Mouse (Mus musculus) intestine, embryonic 16.5 days (tissue): ENCODE measurements around the gene Klhdc1. TPM values are rescaled to one million over a fixed set of nuclear protein-coding genes. Genes with fewer than 3 reads are reported as not detected.

Source experiments
- ATAC-seq: fragments of 200-750 bp; cut with Nextera tagmentation; 2 replicates; pipeline ENCODE4 v1.8.0; 2017; ENCODE audit warnings: moderate TSS enrichment, moderate library complexity
- H3K27ac ChIP-seq: fragments of 300-500 bp; sonication (generic); 2 replicates; pipeline ENCODE4 v1.5.1; 2014; ENCODE audit warnings: mild to moderate bottlenecking, low read length
- H3K27me3 ChIP-seq: fragments of 300-500 bp; sonication (generic); replicated peaks from 2 replicates; pipeline ENCODE4 v1.6.1; 2014; ENCODE audit warnings: low read length, control low read depth, mixed read lengths; ENCODE audit not compliant: control insufficient read depth, insufficient read depth
- H3K36me3 ChIP-seq: fragments of 300-500 bp; sonication (generic); 2 replicates; pipeline ENCODE4 v1.6.1; 2014; ENCODE audit warnings: low read length, control low read depth; ENCODE audit not compliant: control insufficient read depth, insufficient read depth
- H3K4me1 ChIP-seq: fragments of 300-500 bp; sonication (generic); 2 replicates; pipeline ENCODE4 v1.6.1; 2014; ENCODE audit warnings: low read length, control low read depth, mixed read lengths; ENCODE audit not compliant: control insufficient read depth, insufficient read depth
- H3K4me2 ChIP-seq: fragments of 300-500 bp; sonication (generic); 2 replicates; pipeline ENCODE4 v1.6.1; 2014; ENCODE audit warnings: low read depth, low read length, control low read depth
- H3K4me3 ChIP-seq: fragments of 300-500 bp; sonication (generic); 2 replicates; pipeline ENCODE4 v1.5.1; 2014; ENCODE audit warnings: mild to moderate bottlenecking, low read length
- H3K9ac ChIP-seq: fragments of 300-500 bp; sonication (generic); 2 replicates; pipeline ENCODE4 v1.6.1; 2014; ENCODE audit warnings: low read depth, low read length
- H3K9me3 ChIP-seq: fragments of 300-500 bp; sonication (generic); 2 replicates; pipeline ENCODE4 v1.6.1; 2016; ENCODE audit warnings: low read length, control low read depth; ENCODE audit not compliant: control insufficient read depth
- WGBS: fragments of 180-500 bp; shearing (Covaris S2); extraction: QIAGEN DNeasy Blood & Tissue Kit; methylation state at CpG from one replicate; pipeline ENCODE4 v1.1.7; 2014; 5-methylcytosine and 5-hydroxymethylcytosine counted together
- polyA plus RNA-seq: library from polyadenylated mRNA; unstranded; fragments of >200 nt; fragmentation: Nextera tagmentation; extraction: Ambion mirVana; gene quantifications from 2 replicates; pipeline ENCODE4 v1.2.1, GENCODE M21; 2015

The Klhdc1 gene
- polyA plus RNA-seq, 1 experiment from 2014 or later = 5.2 TPM

DNA sequence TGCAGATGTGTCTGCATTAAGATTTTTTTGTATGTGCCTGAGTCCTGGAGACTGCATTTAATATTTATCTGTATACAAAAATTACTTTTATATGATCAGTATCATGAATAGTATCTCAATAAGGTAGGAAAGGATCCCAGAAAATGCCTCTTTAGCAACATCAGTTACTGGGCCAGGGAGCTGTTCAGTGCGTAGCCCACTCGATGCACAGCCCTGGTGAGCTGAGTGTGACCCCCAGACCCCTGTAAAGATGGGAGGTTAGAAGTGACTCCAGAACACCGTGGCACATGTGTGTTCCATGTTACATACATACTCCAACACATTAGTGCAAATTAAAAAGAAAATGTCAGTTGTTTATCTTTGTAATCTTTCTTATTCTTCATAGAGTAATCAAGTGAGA is 58.9 kb downstream of the Klhdc1 start:
- H3K4me2 ChIP-seq = no peak overlapping the region
- no peaks in the 10 kb centered on the region for H3K9me3 ChIP-seq
- H3K27me3 ChIP-seq = no peaks in the 10 kb centered on the region
- H3K4me1 ChIP-seq = peaks cover 13% of the 10 kb centered on the region
- WGBS = 85% methylated on average over 3 of the region's 3 CpGs
- peaks cover 14% of the 10 kb centered on the region for H3K36me3 ChIP-seq
- no peak overlapping the region for H3K27ac ChIP-seq
- no peak overlapping the region for H3K4me3 ChIP-seq
- no peak overlapping the region for H3K9ac ChIP-seq
- no peak for ATAC-seq

DNA sequence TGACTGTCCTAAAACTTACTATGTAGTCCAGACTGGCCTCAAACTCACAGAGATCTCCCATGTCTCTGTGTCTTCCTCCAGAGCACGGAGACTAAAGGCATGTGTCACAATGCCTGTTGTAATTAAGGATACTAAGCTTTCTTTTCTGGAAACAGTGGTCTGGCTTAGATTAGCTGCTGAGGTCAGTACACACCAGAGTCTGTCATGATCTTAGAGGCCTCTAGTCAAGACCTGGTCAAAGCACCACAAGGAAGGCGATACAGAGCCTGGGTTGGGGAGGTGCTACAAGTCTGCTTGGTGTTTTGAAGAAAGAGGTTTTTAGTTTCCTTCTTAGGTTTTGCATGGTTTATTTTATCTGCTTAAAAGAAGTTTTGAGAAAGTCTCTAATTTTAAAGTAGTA is 59.4 kb downstream of the Klhdc1 start:
- Histone ChIP-seq H3K9ac (no peak overlapping the region), H3K9me3 (no peaks in the 10 kb centered on the region), H3K27ac (no peak overlapping the region), H3K4me2 (no peak overlapping the region), H3K4me3 (no peak overlapping the region), H3K4me1 (peaks cover 13% of the 10 kb centered on the region), H3K36me3 (peaks cover 19% of the 10 kb centered on the region), H3K27me3 (no peaks in the 10 kb centered on the region)
- WGBS = 85% methylated on average over 2 of the region's 2 CpGs
- no peak for ATAC-seq

DNA sequence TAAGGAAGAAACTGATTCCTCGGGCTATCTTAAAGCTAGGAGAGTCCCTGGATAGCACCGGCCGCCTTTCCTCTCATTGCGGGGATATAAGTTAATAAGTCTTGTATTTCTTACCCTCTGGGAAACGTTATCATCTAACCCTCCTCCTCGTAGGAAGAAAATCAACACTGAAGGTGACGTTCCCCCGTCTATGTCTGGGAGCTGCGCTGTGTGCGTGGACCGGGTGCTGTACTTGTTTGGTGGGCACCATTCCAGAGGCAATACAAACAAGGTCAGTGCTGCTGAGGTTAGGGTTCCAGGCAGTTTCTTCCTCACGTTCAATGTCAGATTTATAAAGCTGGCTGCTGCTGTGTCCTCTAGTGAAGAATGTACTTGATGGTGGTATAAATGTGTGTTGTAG is 61.2 kb downstream of the Klhdc1 start:
- H3K27ac ChIP-seq = no peak overlapping the region
- no peak for ATAC-seq
- no peaks in the 10 kb centered on the region for H3K9me3 ChIP-seq
- no peak overlapping the region for H3K9ac ChIP-seq
- 95% methylated on average over 12 of the region's 12 CpGs for WGBS
- peaks cover 10% of the 10 kb centered on the region for H3K4me1 ChIP-seq
- peaks cover 21% of the 10 kb centered on the region for H3K36me3 ChIP-seq
- H3K27me3 ChIP-seq = no peaks in the 10 kb centered on the region
- no peak overlapping the region for H3K4me2 ChIP-seq
- no peak overlapping the region for H3K4me3 ChIP-seq

DNA sequence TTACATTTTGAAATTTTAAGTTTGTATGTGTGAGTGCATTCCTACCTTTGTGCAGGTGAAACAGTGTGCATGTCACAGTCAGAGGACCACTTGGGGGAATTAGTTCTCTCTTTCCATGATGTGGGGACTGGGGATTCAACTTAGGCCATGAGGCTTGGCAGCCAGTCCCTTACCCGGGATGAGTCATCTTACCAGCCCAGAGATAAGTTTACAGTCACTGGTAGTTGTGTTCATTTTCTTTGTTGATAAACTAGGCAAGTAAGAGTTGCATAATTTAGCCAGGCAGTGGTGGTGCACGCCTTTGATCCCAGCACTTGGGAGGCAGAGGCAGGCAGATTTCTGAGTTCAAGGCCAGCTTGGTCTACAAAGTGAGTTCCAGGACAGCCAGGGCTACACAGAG is 63.1 kb downstream of the Klhdc1 start:
- Histone ChIP-seq H3K4me3 (no peak overlapping the region), H3K9me3 (no peaks in the 10 kb centered on the region), H3K4me2 (no peak overlapping the region), H3K27ac (no peak overlapping the region), H3K36me3 (peaks cover 26% of the 10 kb centered on the region), H3K4me1 (0 out of 2 replicates have a peak, but pooled peaks cover under 1% of the 10 kb centered on the region), H3K9ac (no peak overlapping the region), H3K27me3 (no peaks in the 10 kb centered on the region)
- no peak for ATAC-seq
- 89% methylated on average over 2 of the region's 2 CpGs for WGBS

DNA sequence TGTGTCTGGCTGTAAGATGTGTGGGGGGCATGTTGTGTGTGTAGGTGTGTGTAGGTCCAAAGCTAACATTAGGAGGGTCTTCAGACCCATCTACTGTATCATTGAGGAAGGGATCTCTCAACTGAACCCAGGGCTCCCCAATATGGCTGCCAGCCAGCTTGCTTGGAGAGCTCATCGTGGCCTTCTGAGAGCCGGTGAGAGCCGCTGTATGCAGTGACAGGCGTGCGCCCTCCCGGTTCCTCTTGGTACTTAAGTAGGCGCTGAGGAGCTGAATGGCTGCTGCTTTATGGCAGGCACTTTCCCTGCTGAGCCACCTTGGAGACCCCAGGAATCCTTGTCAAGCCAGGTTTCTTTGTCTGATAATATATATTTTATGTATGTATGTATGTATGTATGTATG is 65.4 kb downstream of the Klhdc1 start:
- WGBS = 97% methylated on average over 7 of the region's 7 CpGs
- H3K27me3 ChIP-seq = no peaks in the 10 kb centered on the region
- H3K36me3 ChIP-seq = peaks cover 45% of the 10 kb centered on the region
- ATAC-seq = no peak
- no peak overlapping the region for H3K9ac ChIP-seq
- no peaks in the 10 kb centered on the region for H3K4me1 ChIP-seq
- H3K27ac ChIP-seq = no peak overlapping the region
- H3K9me3 ChIP-seq = no peaks in the 10 kb centered on the region
- no peak overlapping the region for H3K4me2 ChIP-seq
- no peak overlapping the region for H3K4me3 ChIP-seq

DNA sequence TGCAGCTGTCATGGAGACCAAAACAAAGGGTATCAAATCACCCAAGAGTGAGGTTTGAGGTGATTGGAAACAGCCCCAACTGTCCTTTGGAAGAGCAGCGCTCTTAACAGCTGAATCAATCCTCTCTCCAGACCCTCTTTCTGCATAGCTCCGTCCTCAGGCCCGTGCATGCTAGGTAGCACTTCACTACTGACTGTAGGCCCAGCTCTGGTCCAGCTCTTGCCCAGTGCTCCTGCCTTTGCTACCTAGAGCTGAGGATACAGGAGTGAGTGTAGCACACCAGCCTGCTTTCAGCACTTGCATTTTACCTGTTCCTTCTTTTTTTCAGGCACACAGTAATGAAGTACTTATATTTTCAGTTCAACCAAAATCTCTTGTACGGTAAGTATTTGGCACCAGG is 68.7 kb downstream of the Klhdc1 start:
- Histone ChIP-seq H3K9ac (no peak overlapping the region), H3K9me3 (no peaks in the 10 kb centered on the region), H3K36me3 (peaks cover 38% of the 10 kb centered on the region), H3K4me1 (no peaks in the 10 kb centered on the region), H3K27me3 (no peaks in the 10 kb centered on the region), H3K4me2 (no peak overlapping the region), H3K27ac (no peak overlapping the region), H3K4me3 (no peak overlapping the region)
- WGBS = 94% methylated on average over 4 of the region's 4 CpGs
- no peak for ATAC-seq

DNA sequence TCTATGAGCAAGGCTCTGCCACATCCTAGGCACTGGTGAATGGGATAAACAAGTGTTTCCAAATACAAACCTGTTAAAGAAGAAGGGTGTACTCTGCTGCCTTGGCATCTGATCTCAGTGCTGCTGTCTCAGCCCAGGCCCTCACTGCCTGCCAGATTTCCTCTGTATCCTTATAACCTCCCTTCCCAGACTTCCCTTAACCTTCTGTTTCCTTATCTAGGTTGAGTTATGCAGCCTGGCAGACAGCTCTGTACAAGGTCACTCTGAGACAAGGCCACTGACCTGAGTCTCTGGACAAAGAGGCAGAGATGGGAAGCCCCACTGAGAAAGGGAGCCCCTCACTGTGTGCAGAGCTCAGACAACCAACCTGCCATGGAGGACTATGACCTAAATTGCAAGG is 77.5 kb downstream of the Klhdc1 start:
- Histone ChIP-seq H3K36me3 (peaks cover 7% of the 10 kb centered on the region; the same call in 1 of the 2 replicates), H3K27ac (no peak overlapping the region), H3K4me3 (no peak overlapping the region), H3K27me3 (no peaks in the 10 kb centered on the region), H3K9ac (no peak overlapping the region), H3K9me3 (no peaks in the 10 kb centered on the region), H3K4me2 (no peak overlapping the region), H3K4me1 (no peaks in the 10 kb centered on the region)
- no peak for ATAC-seq

DNA sequence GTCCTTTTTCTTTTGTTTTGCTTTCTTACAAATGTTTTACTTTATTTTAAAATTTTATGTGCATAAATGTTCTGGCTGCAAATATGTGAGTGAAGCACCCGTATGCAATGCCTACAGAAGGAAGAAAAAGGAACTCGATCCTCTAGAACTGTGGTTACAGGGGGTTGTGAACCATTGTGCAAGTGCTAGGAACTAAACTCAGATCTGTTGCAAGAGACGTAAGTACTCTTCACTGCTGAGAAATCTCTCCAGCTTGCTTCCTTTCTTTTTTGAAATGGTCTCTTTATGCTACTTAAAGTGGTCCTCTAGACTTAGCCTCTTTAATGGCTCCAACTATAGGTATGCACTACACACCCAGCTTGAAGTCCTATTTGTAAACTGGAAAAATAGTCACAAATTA is 90.2 kb downstream of the Klhdc1 start:
- H3K36me3 ChIP-seq = peaks cover 5% of the 10 kb centered on the region; the same call in 1 of the 2 replicates
- WGBS = 90% methylated on average over 3 of the region's 3 CpGs
- H3K4me1 ChIP-seq = no peaks in the 10 kb centered on the region
- ATAC-seq = no peak
- H3K9ac ChIP-seq = no peak overlapping the region
- no peak overlapping the region for H3K4me2 ChIP-seq
- H3K4me3 ChIP-seq = no peak overlapping the region
- H3K27ac ChIP-seq = no peak overlapping the region
- H3K9me3 ChIP-seq = no peaks in the 10 kb centered on the region
- H3K27me3 ChIP-seq = no peaks in the 10 kb centered on the region

DNA sequence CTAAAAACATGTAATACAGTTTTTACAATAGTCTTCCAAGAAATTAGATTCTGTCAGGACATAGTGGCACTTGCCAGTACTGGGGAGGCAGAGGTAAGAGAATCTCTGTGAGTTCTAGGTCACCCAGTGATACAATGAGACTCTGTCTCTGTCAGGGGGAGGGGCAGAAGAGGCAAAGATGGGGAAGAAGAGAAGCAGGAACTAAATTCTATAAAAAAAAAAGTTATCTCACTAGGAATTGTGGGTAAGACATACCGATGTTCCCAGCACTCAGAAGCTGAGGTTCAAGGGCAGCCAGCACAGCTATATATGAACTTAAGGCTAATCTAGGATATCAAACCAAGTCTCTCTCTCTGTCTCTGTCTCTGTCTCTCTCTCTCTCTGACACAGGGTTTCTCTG is 91.2 kb downstream of the Klhdc1 start:
- 75% methylated on average over 1 of the region's 1 CpGs for WGBS
- Histone ChIP-seq H3K27me3 (no peaks in the 10 kb centered on the region), H3K4me1 (no peaks in the 10 kb centered on the region), H3K9me3 (no peaks in the 10 kb centered on the region), H3K36me3 (peaks cover 5% of the 10 kb centered on the region; the same call in 1 of the 2 replicates), H3K9ac (no peak overlapping the region), H3K27ac (no peak overlapping the region), H3K4me3 (no peak overlapping the region), H3K4me2 (no peak overlapping the region)
- ATAC-seq = no peak

DNA sequence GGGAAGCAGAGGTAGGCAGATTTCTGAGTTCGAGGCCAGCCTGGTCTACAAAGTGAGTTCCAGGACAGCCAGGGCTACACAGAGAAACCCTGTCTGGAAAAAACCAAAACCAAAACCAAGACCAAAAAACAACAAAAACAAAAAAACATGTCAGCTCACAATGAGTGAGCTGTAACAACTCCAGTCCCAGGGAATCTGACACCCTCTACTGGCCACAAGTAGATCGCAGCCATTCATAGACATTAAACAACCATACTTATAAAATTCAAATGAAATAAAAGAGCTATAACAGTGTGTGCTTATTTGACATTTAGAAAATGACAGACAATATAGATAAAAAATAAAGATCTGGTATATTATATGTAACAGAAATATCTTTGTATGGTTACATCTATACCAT is 92.6 kb downstream of the Klhdc1 start:
- Histone ChIP-seq H3K4me3 (no peak overlapping the region), H3K36me3 (peaks cover 5% of the 10 kb centered on the region; the same call in 1 of the 2 replicates), H3K9ac (no peak overlapping the region), H3K4me2 (no peak overlapping the region), H3K27ac (no peak overlapping the region), H3K4me1 (no peaks in the 10 kb centered on the region), H3K9me3 (no peaks in the 10 kb centered on the region), H3K27me3 (no peaks in the 10 kb centered on the region)
- no peak for ATAC-seq
- 87% methylated on average over 2 of the region's 2 CpGs for WGBS
